Mouse (Mus musculus) cortical plate, adult 2 months (tissue): Measurements from ENCODE around the gene Gm42421.

Source experiments
- CTCF ChIP-seq: fragments of 200-500 bp; IDR thresholded peaks from 2 replicates; pipeline ENCODE4 v1.5.1; 2011; ENCODE audit warnings: mild to moderate bottlenecking, control low read depth, low read length; ENCODE audit not compliant: insufficient read depth; ENCODE audit errors: extremely low read depth
- POLR2A ChIP-seq: fragments of 200-500 bp; IDR thresholded peaks from 2 replicates; pipeline ENCODE4 v1.6.1; 2011; ENCODE audit warnings: mild to moderate bottlenecking, low read length, control low read depth; ENCODE audit not compliant: insufficient read depth; ENCODE audit errors: extremely low read depth

GRCm38 (mm10) chr5:143974931-143975630, 47.1 kb downstream of the Gm42421 start:
- TF ChIP-seq CTCF (peak; percentile 84), POLR2A (no peak)
